Mouse (Mus musculus) liver, embryonic 11.5 days (tissue): ENCODE results near the gene Prnp. TPM values are rescaled to one million over a fixed set of nuclear protein-coding genes. Genes with fewer than 3 reads are reported as not detected.

ENCODE experiments used
- ATAC-seq: fragments of 200-750 bp; cut with Nextera tagmentation; replicated peaks from 2 replicates; pipeline ENCODE4 v1.8.0; 2017; ENCODE audit warnings: moderate number of reproducible peaks, mild to moderate bottlenecking, moderate TSS enrichment, moderate library complexity; ENCODE audit not compliant: low FRiP score
- DNase-seq: peaks from one replicate; pipeline ENCODE4 v3.0.0-alpha.2; 2017; ENCODE audit warnings: low spot score
- H3K27ac ChIP-seq: fragments of 300-500 bp; sonication (generic); 2 replicates; pipeline ENCODE4 v1.5.1; 2014; ENCODE audit warnings: mild to moderate bottlenecking, low read depth, low read length, control low read depth
- H3K27me3 ChIP-seq: fragments of 300-500 bp; sonication (generic); replicated peaks from 2 replicates; pipeline ENCODE4 v1.6.1; 2014; ENCODE audit warnings: low read length, mixed read lengths; ENCODE audit not compliant: control insufficient read depth, insufficient read depth
- H3K36me3 ChIP-seq: fragments of 300-500 bp; sonication (generic); 2 replicates; pipeline ENCODE4 v1.6.1; 2014; ENCODE audit warnings: mild to moderate bottlenecking, low read length, moderate library complexity, mixed read lengths; ENCODE audit not compliant: control insufficient read depth, insufficient read depth
- H3K4me1 ChIP-seq: fragments of 300-500 bp; sonication (generic); replicated peaks from 2 replicates; pipeline ENCODE4 v1.6.1; 2014; ENCODE audit warnings: low read length, mixed read lengths; ENCODE audit not compliant: control insufficient read depth, insufficient read depth
- H3K4me2 ChIP-seq: fragments of 300-500 bp; sonication (generic); 2 replicates; pipeline ENCODE4 v1.6.1; 2014; ENCODE audit warnings: mild to moderate bottlenecking, control low read depth, moderate library complexity
- H3K4me3 ChIP-seq: fragments of 300-500 bp; sonication (generic); 2 replicates; pipeline ENCODE4 v1.5.1; 2014; ENCODE audit warnings: low read depth, low read length, control low read depth
- H3K9ac ChIP-seq: fragments of 300-500 bp; sonication (generic); 2 replicates; pipeline ENCODE4 v1.6.1; 2014; ENCODE audit warnings: low read depth, low read length, control low read depth
- H3K9me3 ChIP-seq: fragments of 300-500 bp; sonication (generic); 2 replicates; pipeline ENCODE4 v1.6.1; 2016; ENCODE audit warnings: low read length, inconsistent platforms, mixed read lengths; ENCODE audit not compliant: control insufficient read depth
- WGBS: fragments of 180-500 bp; shearing (Covaris S2); extraction: QIAGEN DNeasy Blood & Tissue Kit; methylation state at CpG from one replicate; pipeline ENCODE4 v1.1.7; 2014; 5-methylcytosine and 5-hydroxymethylcytosine counted together
- polyA plus RNA-seq: library from polyadenylated mRNA; unstranded; fragments of >200 nt; fragmentation: Nextera tagmentation; extraction: Ambion mirVana; gene quantifications from 2 replicates; pipeline ENCODE4 v1.2.1, GENCODE M21; 2014

Gene Prnp
- polyA plus RNA-seq, 1 experiment from 2014 or later: 32.6 TPM

- no peak overlapping the region for H3K4me2 ChIP-seq
- peaks cover 29% of the 10 kb centered on the region for H3K27me3 ChIP-seq
- no peak overlapping the region for H3K27ac ChIP-seq
- 71% methylated on average over 11 of the region's 11 CpGs for WGBS
- H3K4me3 ChIP-seq: no peak overlapping the region
- no peaks in the 10 kb centered on the region for H3K36me3 ChIP-seq
- ATAC-seq (no peak), DNase-seq (no peak)
- 0 out of 2 replicates have a peak, but pooled peaks cover 4% of the 10 kb centered on the region for H3K4me1 ChIP-seq
- no peak overlapping the region for H3K9ac ChIP-seq
- H3K9me3 ChIP-seq: no peaks in the 10 kb centered on the region
Observed at GRCm38 (mm10) chr2:131948916-131949639, 39.4 kb downstream of the Prnp start.

- Histone ChIP-seq H3K4me2 (no peak overlapping the region), H3K27ac (no peak overlapping the region), H3K9me3 (no peaks in the 10 kb centered on the region), H3K9ac (no peak overlapping the region), H3K4me3 (no peak overlapping the region), H3K36me3 (no peaks in the 10 kb centered on the region), H3K27me3 (peaks cover 37% of the 10 kb centered on the region), H3K4me1 (peaks cover 6% of the 10 kb centered on the region; the same call in 1 of the 2 replicates)
- WGBS: 50% methylated on average over 9 of the region's 9 CpGs
- ATAC-seq: no peak
- no peak for DNase-seq
Observed at GRCm38 (mm10) chr2:131949767-131950597, 40.3 kb downstream of the Prnp start.

GRCm38 (mm10) chr2:131950598-131951095, 40.9 kb downstream of the Prnp start, which contains the start of gene Prnd:
TSS of gene Prnd (plus strand) at chr2:131950861.
- Histone ChIP-seq H3K9me3 (no peaks in the 10 kb centered on the region), H3K4me1 (peaks cover 9% of the 10 kb centered on the region; the same call in 1 of the 2 replicates), H3K9ac (no peak within 1 kb of the TSS), H3K36me3 (no peaks in the 10 kb centered on the region), H3K27ac (no peak within 1 kb of the TSS), H3K27me3 (peaks cover 38% of the 10 kb centered on the region), H3K4me3 (no peak within 1 kb of the TSS), H3K4me2 (no peak within 1 kb of the TSS)
- ATAC-seq: no peak
- 11% methylated on average over 11 of the region's 11 CpGs for WGBS
- DNase-seq: no peak

GRCm38 (mm10) chr2:131952456-131952855, 42.7 kb downstream of the Prnp start:
- no peak overlapping the region for H3K27ac ChIP-seq

GRCm38 (mm10) chr2:131952961-131953538, 43.3 kb downstream of the Prnp start:
- ATAC-seq: no peak
- no peaks in the 10 kb centered on the region for H3K9me3 ChIP-seq
- H3K4me1 ChIP-seq: peaks cover 9% of the 10 kb centered on the region; the same call in 1 of the 2 replicates
- peaks cover 38% of the 10 kb centered on the region for H3K27me3 ChIP-seq
- no peak overlapping the region for H3K27ac ChIP-seq
- H3K36me3 ChIP-seq: no peaks in the 10 kb centered on the region
- H3K4me3 ChIP-seq: peak overlapping the region; percentile 20; the same call in 1 of the 2 replicates
- no peak overlapping the region for H3K9ac ChIP-seq
- no peak for DNase-seq
- H3K4me2 ChIP-seq: peak overlapping the region; percentile 48
- 13% methylated on average over 29 of the region's 29 CpGs for WGBS

More at GRCm38 (mm10) chr2:131952456-131952855, 42.7 kb downstream of the Prnp start:
- no peaks in the 10 kb centered on the region for H3K9me3 ChIP-seq
- DNase-seq (no peak), ATAC-seq (no peak)
- peaks cover 9% of the 10 kb centered on the region; the same call in 1 of the 2 replicates for H3K4me1 ChIP-seq
- no peak overlapping the region for H3K4me2 ChIP-seq
- no peak overlapping the region for H3K9ac ChIP-seq
- H3K27me3 ChIP-seq: peaks cover 38% of the 10 kb centered on the region
- WGBS: 49% methylated on average over 2 of the region's 2 CpGs
- no peak overlapping the region for H3K4me3 ChIP-seq
- no peaks in the 10 kb centered on the region for H3K36me3 ChIP-seq

- Histone ChIP-seq H3K4me3 (no peak overlapping the region), H3K4me1 (peaks cover 9% of the 10 kb centered on the region; the same call in 1 of the 2 replicates), H3K36me3 (no peaks in the 10 kb centered on the region), H3K27me3 (peaks cover 38% of the 10 kb centered on the region), H3K4me2 (peak overlapping the region; percentile 48), H3K9me3 (no peaks in the 10 kb centered on the region), H3K27ac (no peak overlapping the region), H3K9ac (no peak overlapping the region)
- DNase-seq (no peak), ATAC-seq (no peak)
- 83% methylated on average over 4 of the region's 4 CpGs for WGBS
Observed at GRCm38 (mm10) chr2:131953711-131954110, 44.0 kb downstream of the Prnp start.

- H3K36me3 ChIP-seq: no peaks in the 10 kb centered on the region
- peaks cover 9% of the 10 kb centered on the region; the same call in 1 of the 2 replicates for H3K4me1 ChIP-seq
- no peaks in the 10 kb centered on the region for H3K9me3 ChIP-seq
- no peak overlapping the region for H3K27ac ChIP-seq
- 57% methylated on average over 9 of the region's 9 CpGs for WGBS
- DNase-seq (no peak), ATAC-seq (0 out of 2 replicates have a peak, but pooled peaks have one; percentile 19)
- H3K4me3 ChIP-seq: peak overlapping the region; percentile 26
- peaks cover 38% of the 10 kb centered on the region for H3K27me3 ChIP-seq
- no peak overlapping the region for H3K9ac ChIP-seq
- peak overlapping the region; percentile 61 for H3K4me2 ChIP-seq
Observed at GRCm38 (mm10) chr2:131954835-131955234, 45.1 kb downstream of the Prnp start.

- no peaks in the 10 kb centered on the region for H3K9me3 ChIP-seq
- 4% methylated on average over 17 of the region's 17 CpGs for WGBS
- peak overlapping the region; percentile 61 for H3K4me2 ChIP-seq
- ATAC-seq (peak; percentile 62), DNase-seq (peak; percentile 44)
- no peak overlapping the region for H3K9ac ChIP-seq
- H3K4me1 ChIP-seq: peaks cover 9% of the 10 kb centered on the region; the same call in 1 of the 2 replicates
- peak overlapping the region; percentile 26 for H3K4me3 ChIP-seq
- H3K27ac ChIP-seq: no peak overlapping the region
- H3K36me3 ChIP-seq: no peaks in the 10 kb centered on the region
- H3K27me3 ChIP-seq: peaks cover 38% of the 10 kb centered on the region
Observed at GRCm38 (mm10) chr2:131955264-131955663, 45.5 kb downstream of the Prnp start.
